Mouse (Mus musculus) C2C12 (cell line): Measurements from ENCODE around the gene Kiss1r. TPM values are rescaled to one million over a fixed set of nuclear protein-coding genes. Genes with fewer than 3 reads are reported as not detected.

Source experiments
- H3K27me3 ChIP-seq: one replicate; pipeline ENCODE4 v1.6.1; 2011; ENCODE audit not compliant: control insufficient read depth, insufficient read depth, insufficient read length
- H3K36me3 ChIP-seq: one replicate; pipeline ENCODE4 v1.6.1; 2011; ENCODE audit not compliant: control insufficient read depth, insufficient read depth
- H3K4me3 ChIP-seq: one replicate; pipeline ENCODE4 v1.5.1; 2011; ENCODE audit warnings: mild to moderate bottlenecking, control low read depth; ENCODE audit not compliant: poor library complexity, insufficient read depth, severe bottlenecking
- H3K79me2 ChIP-seq: one replicate; pipeline ENCODE4 v1.6.1; 2011; ENCODE audit not compliant: control insufficient read depth, insufficient read depth
- H3K79me3 ChIP-seq: one replicate; pipeline ENCODE4 v1.6.1; 2011; ENCODE audit warnings: low read depth, control low read depth
- H3ac ChIP-seq: one replicate; pipeline ENCODE3; 2011; ENCODE audit warnings: low read depth; ENCODE audit not compliant: control insufficient read depth, insufficient read length
- CEBPB ChIP-seq: IDR thresholded peaks from one replicate; pipeline ENCODE4 v1.6.1; 2011; ENCODE audit warnings: low read depth, mild to moderate bottlenecking, control low read depth, moderate library complexity
- CTCF ChIP-seq: IDR thresholded peaks from one replicate; pipeline ENCODE4 v1.5.1; 2011; ENCODE audit not compliant: control insufficient read depth, insufficient read depth, insufficient read length
- FOSL1 ChIP-seq: IDR thresholded peaks from one replicate; pipeline ENCODE4 v1.8.0; 2011; ENCODE audit warnings: mild to moderate bottlenecking, low read length; ENCODE audit not compliant: poor library complexity, insufficient read depth, severe bottlenecking
- MAX ChIP-seq: IDR thresholded peaks from one replicate; pipeline ENCODE4 v1.6.1; 2011; ENCODE audit warnings: mild to moderate bottlenecking, control low read depth
- MYOD1 ChIP-seq: IDR thresholded peaks from one replicate; pipeline ENCODE4 v1.6.1; 2011; ENCODE audit warnings: low read depth; ENCODE audit not compliant: control insufficient read depth, insufficient read length
- MYOG ChIP-seq: IDR thresholded peaks from one replicate; pipeline ENCODE4 v1.6.1; 2011; ENCODE audit not compliant: control insufficient read depth, insufficient read length; ENCODE audit errors: extremely low read depth
- USF1 ChIP-seq: IDR thresholded peaks from one replicate; pipeline ENCODE4 v1.6.1; 2011; ENCODE audit warnings: low read depth, mild to moderate bottlenecking, control low read depth, moderate library complexity
- polyA plus RNA-seq: library from polyadenylated mRNA; unstranded; fragments of >200 nt; fragmentation: generic; extraction: Trizol; gene quantifications from one replicate; pipeline ENCODE4 v1.2.1, GENCODE M21; 2012; ENCODE audit warnings: missing spikeins

Gene Kiss1r
- polyA plus RNA-seq, 1 experiment: 0.13 TPM

DNA sequence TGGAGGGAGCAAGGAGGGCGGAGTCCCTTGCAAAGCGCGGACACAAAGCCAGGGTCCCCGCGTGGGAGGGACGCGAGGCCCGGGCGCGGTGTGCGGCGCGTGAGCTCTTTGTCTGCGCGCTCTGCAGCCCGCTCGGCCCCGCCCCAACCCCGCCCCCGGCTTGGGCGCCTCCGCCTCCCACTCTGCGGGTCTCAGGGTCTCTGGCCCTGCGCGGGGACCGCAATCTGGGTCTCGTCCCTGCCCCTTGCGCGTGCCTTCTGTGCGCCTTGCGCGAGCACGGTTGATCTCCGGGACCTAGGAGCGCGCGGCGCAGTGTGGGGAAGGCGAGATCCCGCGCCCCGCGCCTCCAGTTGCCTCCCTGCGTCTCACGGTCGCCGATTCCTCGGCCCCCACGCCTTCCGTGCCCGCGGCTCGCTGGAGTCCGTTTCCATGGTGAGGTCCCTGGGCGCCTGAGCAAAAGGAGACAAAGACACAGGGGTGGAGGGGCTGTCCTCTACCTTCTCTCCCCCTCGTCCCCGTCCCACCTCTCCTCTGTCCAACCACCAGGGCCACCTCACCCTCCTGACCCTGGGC, 42.4 kb upstream of the Kiss1r start, which contains the start of the genes Prtn3 and Plppr3:
TSS of gene Prtn3 (plus strand) at position 187 of the 573 bp plus-strand sequence.
TSS of gene Plppr3 (minus strand) at position 345 of the 573 bp plus-strand sequence.
- Histone ChIP-seq H3K36me3 (no peaks in the 10 kb centered on the region), H3K4me3 (peak within 1 kb of the TSS; percentile 11), H3K79me2 (no peaks in the 10 kb centered on the region), H3K79me3 (no peaks in the 10 kb centered on the region), H3ac (peak within 1 kb of the TSS; percentile 66), H3K27me3 (no peaks in the 10 kb centered on the region)
- no peak for TF ChIP-seq CEBPB
- no peak for TF ChIP-seq MYOG

DNA sequence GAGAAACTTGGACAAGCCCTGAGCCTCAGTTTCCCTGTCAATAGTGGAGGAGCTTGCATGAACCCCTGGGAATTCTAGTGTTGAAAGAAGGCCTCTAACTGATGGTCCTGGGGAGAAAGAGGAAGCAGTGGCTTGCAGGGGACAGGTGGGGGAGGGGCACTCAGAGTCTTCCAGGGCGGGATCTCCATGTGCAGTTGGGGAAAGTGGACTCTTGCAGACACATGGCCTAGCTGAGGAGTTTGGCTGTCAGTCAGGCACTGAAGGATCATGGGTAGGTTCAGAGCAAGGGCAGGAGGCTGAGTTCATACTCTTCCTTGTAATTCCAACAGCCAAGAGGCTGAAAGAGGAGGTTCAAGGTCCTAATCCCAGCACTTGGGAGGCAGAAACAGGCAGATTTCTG, 39.6 kb upstream of the Kiss1r start:
- Histone ChIP-seq H3K79me2 (no peaks in the 10 kb centered on the region), H3K79me3 (no peaks in the 10 kb centered on the region), H3K27me3 (no peaks in the 10 kb centered on the region), H3ac (no peak overlapping the region), H3K36me3 (no peaks in the 10 kb centered on the region), H3K4me3 (no peak overlapping the region)
- TF ChIP-seq MAX: no peak
- TF ChIP-seq USF1: no peak
- no peak for TF ChIP-seq MYOG
- TF ChIP-seq MYOD1: no peak
- TF ChIP-seq CEBPB: no peak
- TF ChIP-seq CTCF: no peak
- no peak for TF ChIP-seq FOSL1

DNA sequence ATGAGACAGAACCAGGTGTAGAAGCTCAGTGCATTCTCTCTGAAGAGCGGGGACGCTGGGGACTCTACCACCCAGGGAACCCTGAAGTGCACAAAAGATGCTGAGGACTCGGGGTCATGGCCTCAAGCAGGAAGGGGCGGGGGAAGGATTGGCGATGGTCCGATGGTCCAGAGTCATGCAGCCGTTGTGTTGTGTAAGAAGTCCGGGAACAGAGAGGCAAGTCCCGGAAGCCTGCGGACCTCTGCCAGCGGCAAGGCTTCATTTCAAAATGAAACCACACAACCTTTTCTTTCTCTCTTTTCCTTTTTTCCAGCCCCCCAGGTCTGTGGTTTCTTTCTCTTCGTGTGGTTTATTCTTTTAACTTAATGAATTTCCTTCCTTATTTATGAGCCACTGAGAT, 39.0 kb upstream of the Kiss1r start:
- H3K79me2 ChIP-seq: no peaks in the 10 kb centered on the region
- H3K36me3 ChIP-seq: no peaks in the 10 kb centered on the region
- no peaks in the 10 kb centered on the region for H3K79me3 ChIP-seq
- TF ChIP-seq CTCF (no peak), CEBPB (no peak), MYOG (no peak), MYOD1 (no peak), USF1 (no peak), FOSL1 (no peak), MAX (no peak)
- no peak overlapping the region for H3ac ChIP-seq
- H3K4me3 ChIP-seq: no peak overlapping the region
- no peaks in the 10 kb centered on the region for H3K27me3 ChIP-seq

DNA sequence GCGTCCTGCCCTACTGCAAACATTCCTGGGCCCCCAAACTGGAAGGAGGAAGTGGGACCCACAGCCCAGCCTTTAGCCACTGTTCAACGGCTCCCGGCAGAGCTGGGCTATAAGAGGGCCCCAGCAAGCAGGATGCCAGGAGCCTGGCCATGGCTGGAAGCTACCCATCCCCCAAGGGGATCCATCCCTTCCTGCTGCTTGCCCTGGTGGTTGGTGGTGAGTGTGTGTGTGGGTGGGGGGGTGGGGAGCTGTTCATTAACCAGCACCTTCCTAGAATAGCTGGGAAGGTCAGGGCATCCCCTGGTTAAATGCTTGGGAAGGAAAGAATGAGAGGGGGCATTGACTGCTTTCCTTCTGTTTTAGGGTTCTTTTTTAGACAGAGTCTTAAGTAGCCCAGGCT, 37.2 kb upstream of the Kiss1r start:
- no peaks in the 10 kb centered on the region for H3K27me3 ChIP-seq
- no peak for TF ChIP-seq CTCF
- no peak for TF ChIP-seq FOSL1
- no peak for TF ChIP-seq USF1
- TF ChIP-seq MYOD1: no peak
- no peak for TF ChIP-seq MYOG
- no peak for TF ChIP-seq MAX
- TF ChIP-seq CEBPB: no peak

DNA sequence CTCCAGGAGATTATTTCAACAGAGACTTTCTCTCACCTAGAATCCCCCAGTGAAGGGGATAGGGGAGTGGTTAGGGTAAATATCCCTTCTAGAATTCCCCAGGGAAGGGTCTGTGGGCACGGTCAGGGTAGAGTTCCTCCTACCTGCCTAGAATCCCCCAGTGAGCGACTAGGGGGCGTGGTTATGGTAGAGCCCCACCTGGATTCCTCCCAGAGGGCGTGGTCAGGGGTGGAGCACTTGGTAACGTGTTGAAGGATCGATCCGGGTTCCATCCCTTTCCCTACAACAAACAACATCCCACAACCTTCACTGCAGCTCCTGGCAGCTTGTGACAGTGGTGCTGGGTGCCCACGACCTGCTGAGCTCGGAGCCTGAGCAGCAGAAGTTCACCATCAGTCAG, 36.0 kb upstream of the Kiss1r start:
- Histone ChIP-seq H3K79me3 (no peaks in the 10 kb centered on the region), H3K79me2 (no peaks in the 10 kb centered on the region), H3K36me3 (no peaks in the 10 kb centered on the region), H3K4me3 (no peak overlapping the region), H3ac (no peak overlapping the region), H3K27me3 (no peaks in the 10 kb centered on the region)
- TF ChIP-seq CEBPB (no peak), CTCF (no peak), FOSL1 (no peak), USF1 (no peak), MYOD1 (no peak), MYOG (no peak), MAX (no peak)

More for the DNA sequence above, 37.2 kb upstream of the Kiss1r start:
- Histone ChIP-seq H3K79me3 (no peaks in the 10 kb centered on the region), H3K4me3 (no peak overlapping the region), H3K79me2 (no peaks in the 10 kb centered on the region), H3ac (no peak overlapping the region), H3K36me3 (no peaks in the 10 kb centered on the region)

DNA sequence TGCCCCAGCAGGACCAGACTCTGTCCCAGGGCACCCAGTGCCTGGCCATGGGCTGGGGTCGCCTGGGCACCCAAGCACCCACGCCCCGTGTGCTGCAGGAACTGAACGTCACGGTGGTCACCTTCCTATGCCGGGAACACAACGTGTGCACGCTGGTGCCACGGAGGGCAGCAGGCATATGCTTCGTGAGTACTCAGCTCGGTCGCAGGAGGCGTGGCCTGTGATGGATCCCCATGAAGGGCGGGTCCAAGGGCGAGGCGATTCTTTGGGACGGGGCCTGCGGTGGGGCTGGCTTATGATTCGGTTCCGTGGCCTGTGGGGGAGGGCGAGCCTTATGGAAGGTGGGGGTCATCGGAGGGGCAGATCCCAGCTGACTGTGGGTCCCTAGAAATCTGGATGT, 34.8 kb upstream of the Kiss1r start:
- no peak overlapping the region for H3K4me3 ChIP-seq
- no peaks in the 10 kb centered on the region for H3K36me3 ChIP-seq
- no peak overlapping the region for H3ac ChIP-seq
- H3K27me3 ChIP-seq: no peaks in the 10 kb centered on the region
- no peaks in the 10 kb centered on the region for H3K79me3 ChIP-seq
- H3K79me2 ChIP-seq: no peaks in the 10 kb centered on the region
- TF ChIP-seq MAX (no peak), USF1 (no peak), CTCF (no peak), CEBPB (no peak), MYOD1 (no peak), FOSL1 (no peak), MYOG (no peak)
